Comparison of ENCODE assay signal across 10 mouse cellular contexts in the genomic region with DNA sequence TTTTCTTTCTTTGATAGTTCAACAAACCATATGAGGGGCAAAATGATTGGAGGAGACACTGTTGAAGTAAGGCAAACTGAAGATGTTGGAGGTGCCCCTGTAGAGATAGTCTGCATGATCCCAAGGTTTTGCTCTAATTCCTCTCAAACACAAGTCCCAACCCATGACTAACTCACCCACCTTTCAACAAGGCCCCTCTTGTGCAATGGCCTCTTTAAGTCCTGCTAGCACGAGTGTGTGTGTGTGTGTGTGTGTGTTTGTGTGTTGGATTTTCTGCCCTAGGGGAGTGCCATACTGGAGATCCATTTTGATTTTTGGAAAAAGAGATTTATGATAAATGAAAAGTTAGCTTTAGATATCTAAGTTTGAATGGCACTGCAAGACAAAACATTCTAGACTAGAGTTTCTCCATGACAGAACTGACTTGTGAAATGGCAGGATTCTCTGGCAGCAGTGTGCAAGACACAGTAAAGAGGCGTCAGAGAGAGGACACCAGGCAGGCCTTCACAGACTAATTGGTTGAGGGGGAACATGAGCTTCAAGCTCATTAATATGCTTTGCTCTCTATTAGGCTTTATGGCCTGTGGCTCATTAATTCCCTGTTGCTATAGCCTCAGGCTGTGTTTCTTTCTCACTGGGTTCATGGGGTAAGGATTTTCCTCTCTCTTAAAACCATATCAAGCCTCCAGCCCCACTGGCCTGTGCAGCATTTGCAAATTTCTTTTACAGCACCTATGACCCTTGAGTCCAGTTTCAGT.
DNase-seq lines count a peak whose midpoint lies in the region; ATAC-seq lines count a peak whose summit lies in the region.
"Had no signal": no experiment of that assay in that cellular context is flagged by ENCODE, and none has a peak within 500 bp of the region (broad histone marks: within the 10 kb centered on the region; RNA-seq: fewer than 3 reads in every experiment).

No protein-coding gene starts in this region.

- WGBS in kidney, embryonic 14.5 days = 54% methylated on average over 2 of the region's 2 CpGs
- 41% methylated on average over 2 of the region's 2 CpGs for WGBS in forebrain, embryonic 12.5 days
- WGBS in limb, embryonic 10.5 days = 59% methylated on average over 2 of the region's 2 CpGs
- WGBS in hindbrain, embryonic 10.5 days = 74% methylated on average over 2 of the region's 2 CpGs

- no peak overlapping the region for H3K9ac ChIP-seq in kidney, embryonic 14.5 days (ENCODE audit: low read depth, low read length)
- no peak overlapping the region for H3K9ac ChIP-seq in forebrain, embryonic 12.5 days

- DNase-seq in kidney, postnatal 36 days = no peak
- DNase-seq in Muller cell, postnatal 12 days (ENCODE audit: inconsistent ontology term) = peak; percentile 16
- DNase-seq in limb, embryonic 10.5 days (ENCODE audit: low spot score) = peak; percentile 35
- DNase-seq in hindbrain, embryonic 10.5 days (ENCODE audit: low spot score) = no peak
- DNase-seq in left cerebral cortex, postnatal 25 days (ENCODE audit: low spot score in 2 of 2) = no peak
- DNase-seq: cerebellum, adult 2 months; thymus, adult 18-20 months had no signal

- H3K36me3 ChIP-seq in kidney, embryonic 14.5 days (ENCODE audit: control insufficient read depth, insufficient read depth, low read length) = no peaks in the 10 kb centered on the region
- H3K36me3 ChIP-seq in forebrain, embryonic 12.5 days (replicated peaks) = no peaks in the 10 kb centered on the region
- H3K36me3 ChIP-seq in limb, embryonic 10.5 days = no peaks in the 10 kb centered on the region
- no peaks in the 10 kb centered on the region for H3K36me3 ChIP-seq in hindbrain, embryonic 10.5 days

- no peak overlapping the region for H3K4me2 ChIP-seq in kidney, embryonic 14.5 days (replicated peaks; ENCODE audit: low read depth, low read length)
- no peak overlapping the region for H3K4me2 ChIP-seq in forebrain, embryonic 12.5 days

- H3K4me3 ChIP-seq in kidney, embryonic 14.5 days (ENCODE audit: low read length) = no peak overlapping the region
- no peak overlapping the region for H3K4me3 ChIP-seq in forebrain, embryonic 12.5 days (replicated peaks)
- no peak overlapping the region for H3K4me3 ChIP-seq in limb, embryonic 10.5 days
- no peak overlapping the region for H3K4me3 ChIP-seq in hindbrain, embryonic 10.5 days

- no peaks in the 10 kb centered on the region for H3K4me1 ChIP-seq in kidney, embryonic 14.5 days (ENCODE audit: control insufficient read depth, insufficient read depth, low read length)
- H3K4me1 ChIP-seq in forebrain, embryonic 12.5 days = peaks cover 4% of the 10 kb centered on the region; the same call in 1 of the 2 replicates
- peaks cover 8% of the 10 kb centered on the region; the same call in 1 of the 2 replicates for H3K4me1 ChIP-seq in limb, embryonic 10.5 days
- H3K4me1 ChIP-seq in hindbrain, embryonic 10.5 days (replicated peaks) = no peaks in the 10 kb centered on the region

- intact Hi-C loops in left cerebral cortex, postnatal 25 days (cut with DNase I) = no loop called here

- H3K9me3 ChIP-seq in kidney, embryonic 14.5 days (ENCODE audit: control insufficient read depth, low read length) = no peaks in the 10 kb centered on the region
- H3K9me3 ChIP-seq in forebrain, embryonic 12.5 days = no peaks in the 10 kb centered on the region
- no peaks in the 10 kb centered on the region for H3K9me3 ChIP-seq in limb, embryonic 10.5 days (replicated peaks)
- H3K9me3 ChIP-seq in hindbrain, embryonic 10.5 days = no peaks in the 10 kb centered on the region

- no peaks in the 10 kb centered on the region for H3K27me3 ChIP-seq in kidney, embryonic 14.5 days (ENCODE audit: control insufficient read depth, insufficient read depth, low read length)
- no peaks in the 10 kb centered on the region for H3K27me3 ChIP-seq in forebrain, embryonic 12.5 days
- H3K27me3 ChIP-seq in limb, embryonic 10.5 days (ENCODE audit: low read depth, poor library complexity, severe bottlenecking) = no peaks in the 10 kb centered on the region
- H3K27me3 ChIP-seq in hindbrain, embryonic 10.5 days (ENCODE audit: insufficient read depth, poor library complexity, severe bottlenecking) = no peaks in the 10 kb centered on the region

- H3K27ac ChIP-seq in kidney, embryonic 14.5 days (ENCODE audit: low read depth, low read length) = no peak overlapping the region
- H3K27ac ChIP-seq in forebrain, embryonic 12.5 days = no peak overlapping the region
- H3K27ac ChIP-seq in limb, embryonic 10.5 days = no peak overlapping the region
- H3K27ac ChIP-seq in hindbrain, embryonic 10.5 days = no peak overlapping the region
- H3K27ac ChIP-seq: macrophage had no signal

- peak; percentile 86 for ATAC-seq in kidney, embryonic 14.5 days (ENCODE audit: low FRiP score, low TSS enrichment)
- ATAC-seq in forebrain, embryonic 12.5 days (ENCODE audit: low FRiP score) = peak; percentile 90; the same call in 1 of the 2 replicates

Comparison
In these comparisons a context has a peak if more than half of its experiments do, and no peak if none do; other contexts are left out.
1. DNase-seq: peak in Muller cell, postnatal 12 days (single experiment) and limb, embryonic 10.5 days (single experiment); none in kidney, postnatal 36 days (0 of 2), hindbrain, embryonic 10.5 days (single experiment) and left cerebral cortex, postnatal 25 days (0 of 2).